Mouse (Mus musculus) midbrain, embryonic 14.5 days (tissue): ENCODE measurements at regions not wholly inside any gene's neighbourhood (a gene's known extent, or its start where the extent isn't known, plus 50 kb on each side); places are given as distances from the start of the nearest gene placed in this dataset.

Source experiments
- ATAC-seq: fragments of 200-750 bp; cut with Nextera tagmentation; 2 replicates; pipeline ENCODE4 v1.8.0; 2017; ENCODE audit warnings: moderate number of reproducible peaks, moderate library complexity; ENCODE audit not compliant: low FRiP score, low TSS enrichment
- DNase-seq: peaks from one replicate; pipeline ENCODE4 v3.0.0-alpha.2; 2015
- H3K27ac ChIP-seq: fragments of 300-500 bp; sonication (generic); replicated peaks from 2 replicates; pipeline ENCODE4 v1.5.1; 2014; ENCODE audit warnings: mild to moderate bottlenecking, low read depth, low read length, moderate library complexity
- H3K27me3 ChIP-seq: fragments of 300-500 bp; sonication (generic); 2 replicates; pipeline ENCODE4 v1.6.1; 2014; ENCODE audit warnings: low read length, control low read depth, mixed read lengths; ENCODE audit not compliant: control insufficient read depth, insufficient read depth
- H3K36me3 ChIP-seq: fragments of 300-500 bp; sonication (generic); 2 replicates; pipeline ENCODE4 v1.6.1; 2014; ENCODE audit warnings: low read length, control low read depth; ENCODE audit not compliant: control insufficient read depth, insufficient read depth
- H3K4me1 ChIP-seq: fragments of 300-500 bp; sonication (generic); 2 replicates; pipeline ENCODE4 v1.6.1; 2014; ENCODE audit warnings: mild to moderate bottlenecking, antibody characterized with exemption, low read length, control low read depth; ENCODE audit not compliant: control insufficient read depth, insufficient read depth
- H3K4me2 ChIP-seq: fragments of 300-500 bp; sonication (generic); 2 replicates; pipeline ENCODE4 v1.6.1; 2014; ENCODE audit warnings: mild to moderate bottlenecking, low read length, moderate library complexity
- H3K4me3 ChIP-seq: fragments of 300-500 bp; sonication (generic); replicated peaks from 2 replicates; pipeline ENCODE4 v1.5.1; 2014; ENCODE audit warnings: low read depth, low read length
- H3K9ac ChIP-seq: fragments of 300-500 bp; sonication (generic); replicated peaks from 2 replicates; pipeline ENCODE4 v1.6.1; 2014; ENCODE audit warnings: mild to moderate bottlenecking, low read length, moderate library complexity
- H3K9me3 ChIP-seq: fragments of 300-500 bp; sonication (generic); 2 replicates; pipeline ENCODE4 v1.6.1; 2016; ENCODE audit warnings: low read length, control low read depth, mixed read lengths; ENCODE audit not compliant: control insufficient read depth
- WGBS: fragments of 180-500 bp; shearing (Covaris S2); extraction: QIAGEN DNeasy Blood & Tissue Kit; methylation state at CpG from one replicate; pipeline ENCODE4 v1.1.7; 2014; 5-methylcytosine and 5-hydroxymethylcytosine counted together

- DNase-seq (no peak), ATAC-seq (no peak)
- Histone ChIP-seq H3K4me2 (no peak overlapping the region), H3K9ac (no peak overlapping the region), H3K36me3 (no peaks in the 10 kb centered on the region), H3K4me1 (no peaks in the 10 kb centered on the region), H3K4me3 (no peak overlapping the region), H3K27ac (no peak overlapping the region), H3K27me3 (no peaks in the 10 kb centered on the region), H3K9me3 (no peaks in the 10 kb centered on the region)
- WGBS, result 85% methylated on average over 5 of the region's 5 CpGs
Observed at GRCm38 (mm10) chr19:6631817-6632216, 89.0 kb upstream of the Slc22a12 start.

GRCm38 (mm10) chr19:6630613-6630940 lies 87.7 kb upstream of the Slc22a12 start:
- Histone ChIP-seq H3K4me3 (no peak overlapping the region), H3K36me3 (no peaks in the 10 kb centered on the region), H3K4me1 (no peaks in the 10 kb centered on the region), H3K27ac (no peak overlapping the region), H3K27me3 (no peaks in the 10 kb centered on the region), H3K4me2 (no peak overlapping the region), H3K9ac (no peak overlapping the region), H3K9me3 (no peaks in the 10 kb centered on the region)
- DNase-seq (no peak), ATAC-seq (no peak)
- 63% methylated on average over 4 of the region's 4 CpGs for WGBS

GRCm38 (mm10) chr19:6629911-6630612 lies 87.2 kb upstream of the Slc22a12 start:
- no peak for ATAC-seq
- Histone ChIP-seq H3K27ac (no peak overlapping the region), H3K4me3 (no peak overlapping the region), H3K4me1 (no peaks in the 10 kb centered on the region), H3K27me3 (no peaks in the 10 kb centered on the region), H3K9ac (no peak overlapping the region), H3K9me3 (no peaks in the 10 kb centered on the region), H3K4me2 (no peak overlapping the region), H3K36me3 (no peaks in the 10 kb centered on the region)
- DNase-seq, result no peak
- 86% methylated on average over 9 of the region's 9 CpGs for WGBS

- Histone ChIP-seq H3K4me1 (no peaks in the 10 kb centered on the region), H3K9ac (no peak overlapping the region), H3K27me3 (no peaks in the 10 kb centered on the region), H3K4me2 (no peak overlapping the region), H3K36me3 (no peaks in the 10 kb centered on the region), H3K9me3 (no peaks in the 10 kb centered on the region), H3K4me3 (no peak overlapping the region), H3K27ac (no peak overlapping the region)
- ATAC-seq (no peak), DNase-seq (no peak)
- 88% methylated on average over 3 of the region's 3 CpGs for WGBS
Observed at GRCm38 (mm10) chr19:6625574-6625973, 82.7 kb upstream of the Slc22a12 start.

- no peaks in the 10 kb centered on the region for H3K36me3 ChIP-seq
- DNase-seq (no peak), ATAC-seq (no peak)
- H3K4me2 ChIP-seq, result no peak overlapping the region
- 88% methylated on average over 6 of the region's 6 CpGs for WGBS
- no peak overlapping the region for H3K27ac ChIP-seq
- H3K4me1 ChIP-seq, result no peaks in the 10 kb centered on the region
- H3K4me3 ChIP-seq, result no peak overlapping the region
- no peaks in the 10 kb centered on the region for H3K9me3 ChIP-seq
- no peak overlapping the region for H3K9ac ChIP-seq
- H3K27me3 ChIP-seq, result no peaks in the 10 kb centered on the region
Observed at GRCm38 (mm10) chr19:6621023-6621422, 78.2 kb upstream of the Slc22a12 start.

GRCm38 (mm10) chr19:6619546-6619945 lies 76.7 kb upstream of the Slc22a12 start:
- no peaks in the 10 kb centered on the region for H3K27me3 ChIP-seq
- WGBS, result 87% methylated on average over 6 of the region's 6 CpGs
- H3K9me3 ChIP-seq, result no peaks in the 10 kb centered on the region
- H3K36me3 ChIP-seq, result no peaks in the 10 kb centered on the region
- H3K27ac ChIP-seq, result no peak overlapping the region
- no peak overlapping the region for H3K4me2 ChIP-seq
- no peak for DNase-seq
- H3K9ac ChIP-seq, result no peak overlapping the region
- no peak overlapping the region for H3K4me3 ChIP-seq
- no peaks in the 10 kb centered on the region for H3K4me1 ChIP-seq
- ATAC-seq, result no peak

- H3K27me3 ChIP-seq, result no peaks in the 10 kb centered on the region
- no peak overlapping the region for H3K4me3 ChIP-seq
- 69% methylated on average over 5 of the region's 5 CpGs for WGBS
- H3K36me3 ChIP-seq, result no peaks in the 10 kb centered on the region
- DNase-seq (no peak), ATAC-seq (no peak)
- no peak overlapping the region for H3K4me2 ChIP-seq
- no peak overlapping the region for H3K27ac ChIP-seq
- H3K4me1 ChIP-seq, result no peaks in the 10 kb centered on the region
- no peaks in the 10 kb centered on the region for H3K9me3 ChIP-seq
- no peak overlapping the region for H3K9ac ChIP-seq
Observed at GRCm38 (mm10) chr19:6616659-6617058, 73.8 kb upstream of the Slc22a12 start.

- H3K4me3 ChIP-seq, result no peak overlapping the region
- H3K4me1 ChIP-seq, result no peaks in the 10 kb centered on the region
- H3K9me3 ChIP-seq, result no peaks in the 10 kb centered on the region
- H3K27ac ChIP-seq, result no peak overlapping the region
- H3K27me3 ChIP-seq, result no peaks in the 10 kb centered on the region
- H3K9ac ChIP-seq, result no peak overlapping the region
- H3K4me2 ChIP-seq, result no peak overlapping the region
- H3K36me3 ChIP-seq, result no peaks in the 10 kb centered on the region
- ATAC-seq, result no peak
- DNase-seq, result no peak
- 85% methylated on average over 7 of the region's 7 CpGs for WGBS
Observed at GRCm38 (mm10) chr19:6612441-6612840, 69.6 kb upstream of the Slc22a12 start.

- WGBS, result 87% methylated on average over 5 of the region's 5 CpGs
- Histone ChIP-seq H3K4me1 (no peaks in the 10 kb centered on the region), H3K9me3 (no peaks in the 10 kb centered on the region), H3K36me3 (no peaks in the 10 kb centered on the region), H3K27ac (no peak overlapping the region), H3K9ac (no peak overlapping the region), H3K4me3 (no peak overlapping the region), H3K4me2 (no peak overlapping the region), H3K27me3 (no peaks in the 10 kb centered on the region)
- no peak for DNase-seq
- no peak for ATAC-seq
Observed at GRCm38 (mm10) chr19:6611921-6612320, 69.1 kb upstream of the Slc22a12 start.
